Mouse (Mus musculus) thymus, adult 2 months (tissue): ENCODE data around the gene 2310030G06Rik. TPM values are rescaled to one million over a fixed set of nuclear protein-coding genes. Genes with fewer than 3 reads are reported as not detected.

Experiments
- DNase-seq: peaks from one replicate; pipeline ENCODE4 v3.0.0; 2021
- H3K27ac ChIP-seq: fragments of 200-500 bp; 2 replicates; pipeline ENCODE4 v1.5.1; 2012; ENCODE audit warnings: low read length, control low read depth; ENCODE audit not compliant: control insufficient read depth, insufficient read depth
- H3K27me3 ChIP-seq: fragments of 200-500 bp; 2 replicates; pipeline ENCODE4 v1.6.1; 2012; ENCODE audit warnings: mild to moderate bottlenecking, low read length, moderate library complexity, mixed read lengths; ENCODE audit not compliant: control insufficient read depth, insufficient read depth
- H3K36me3 ChIP-seq: fragments of 200-500 bp; 2 replicates; pipeline ENCODE4 v1.6.1; 2012; ENCODE audit warnings: mild to moderate bottlenecking, low read length, moderate library complexity; ENCODE audit not compliant: control insufficient read depth, insufficient read depth
- H3K4me1 ChIP-seq: fragments of 200-500 bp; replicated peaks from 2 replicates; pipeline ENCODE4 v1.6.1; 2012; ENCODE audit warnings: low read length; ENCODE audit not compliant: control insufficient read depth, insufficient read depth
- H3K4me3 ChIP-seq: fragments of 200-500 bp; 2 replicates; pipeline ENCODE4 v1.5.1; 2012; ENCODE audit warnings: mild to moderate bottlenecking, low read length, control low read depth, moderate library complexity; ENCODE audit not compliant: control insufficient read depth, insufficient read depth
- CTCF ChIP-seq: fragments of 200-500 bp; IDR thresholded peaks from 2 replicates; pipeline ENCODE4 v1.5.1; 2012; ENCODE audit warnings: mild to moderate bottlenecking, control low read depth, low read length, moderate library complexity, borderline replicate concordance; ENCODE audit not compliant: control insufficient read depth, poor library complexity, insufficient read depth; ENCODE audit errors: extremely low read depth
- POLR2A ChIP-seq: fragments of 200-500 bp; IDR thresholded peaks from 2 replicates; pipeline ENCODE4 v1.6.1; 2012; ENCODE audit warnings: mild to moderate bottlenecking, low read length, control low read depth, moderate library complexity; ENCODE audit not compliant: control insufficient read depth, poor library complexity, insufficient read depth; ENCODE audit errors: extremely low read depth
- WGBS: fragments of 180-500 bp; shearing (Covaris S2); methylation state at CpG from one replicate; pipeline ENCODE4 v1.1.7; 2018; 5-methylcytosine and 5-hydroxymethylcytosine counted together
- polyA plus RNA-seq: library from polyadenylated mRNA; depleted of rRNA; stranded (reverse); fragments of >200 nt; gene quantifications from 2 replicates; pipeline ENCODE4 v1.2.3, GENCODE M21; 2012; rRNA removed

Gene 2310030G06Rik
- polyA plus RNA-seq = 1.6 and 3.6 TPM in 2 replicates

DNA sequence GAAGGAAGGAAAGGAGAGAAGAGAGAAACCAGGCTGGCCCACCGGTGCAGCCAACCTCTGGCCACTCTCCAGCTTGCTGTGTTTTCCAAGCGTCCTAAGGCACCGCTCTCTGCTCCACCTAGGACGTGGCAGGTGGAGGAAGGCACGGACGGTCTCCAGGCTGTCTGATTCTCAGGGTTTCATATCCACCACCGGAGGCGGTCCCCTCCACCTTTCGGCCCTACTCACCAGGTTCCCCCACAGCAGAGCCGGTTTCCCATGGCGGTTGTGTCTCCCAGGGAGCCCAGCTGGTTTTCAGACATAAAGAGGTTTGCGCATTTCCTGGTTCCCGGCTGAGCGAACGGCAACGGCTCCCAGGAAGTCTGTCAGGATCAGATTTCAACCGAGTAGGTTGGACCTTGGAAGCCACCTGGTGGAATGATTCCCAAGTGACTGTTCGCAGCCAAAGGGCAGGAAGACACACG is at the start of gene 2310030G06Rik:
Gene 2310030G06Rik (minus strand): TSS at position 323 of the 464 bp plus-strand sequence.
- Histone ChIP-seq H3K27ac (no peak within 1 kb of the TSS), H3K4me3 (no peak within 1 kb of the TSS), H3K4me1 (peaks cover 2% of the 10 kb centered on the region; the same call in 1 of the 2 replicates), H3K27me3 (no peaks in the 10 kb centered on the region), H3K36me3 (no peaks in the 10 kb centered on the region)
- 24% methylated on average over 19 of the region's 19 CpGs for WGBS
- DNase-seq = no peak
- TF ChIP-seq POLR2A = no peak
- no peak for TF ChIP-seq CTCF

DNA sequence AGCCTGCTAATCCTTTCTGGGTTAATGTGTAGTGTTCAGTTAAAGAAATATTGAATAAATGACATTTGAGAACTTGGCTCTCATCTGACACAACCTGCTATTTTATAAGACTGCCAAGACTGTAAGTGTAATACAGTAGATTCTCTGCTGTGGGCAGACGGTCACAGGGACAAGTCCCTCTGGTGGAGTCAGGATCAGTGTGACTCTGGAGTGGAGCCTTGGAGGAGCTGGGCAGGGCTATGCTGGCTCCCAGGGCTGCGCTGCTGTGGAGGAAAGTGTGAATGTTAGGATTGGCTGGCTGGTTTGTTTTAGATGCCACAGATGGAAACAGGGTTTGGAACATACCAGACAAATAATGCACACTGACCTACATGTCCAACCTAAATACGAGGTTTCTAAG is 48.9 kb upstream of the 2310030G06Rik start:
- no peak for TF ChIP-seq POLR2A
- no peak for TF ChIP-seq CTCF
- Histone ChIP-seq H3K4me3 (no peak overlapping the region), H3K27ac (no peak overlapping the region), H3K4me1 (no peaks in the 10 kb centered on the region), H3K36me3 (no peaks in the 10 kb centered on the region), H3K27me3 (no peaks in the 10 kb centered on the region)
- 95% methylated on average over 3 of the region's 3 CpGs for WGBS
- no peak for DNase-seq

GRCm38 (mm10) chr9:50782155-50782554 is 35.8 kb upstream of the 2310030G06Rik start:
- no peak for TF ChIP-seq POLR2A
- TF ChIP-seq CTCF = peak; percentile 26; the same call in 1 of the 2 replicates
- Histone ChIP-seq H3K27me3 (no peaks in the 10 kb centered on the region), H3K36me3 (no peaks in the 10 kb centered on the region; the same call in 1 of the 2 replicates), H3K27ac (no peak overlapping the region), H3K4me3 (no peak overlapping the region), H3K4me1 (no peaks in the 10 kb centered on the region)
- 65% methylated on average over 2 of the region's 2 CpGs for WGBS
- DNase-seq = peak; percentile 68

GRCm38 (mm10) chr9:50776162-50776760 is 29.9 kb upstream of the 2310030G06Rik start:
- Histone ChIP-seq H3K36me3 (no peaks in the 10 kb centered on the region; the same call in 1 of the 2 replicates), H3K27me3 (no peaks in the 10 kb centered on the region), H3K4me3 (no peak overlapping the region), H3K27ac (no peak overlapping the region), H3K4me1 (0 out of 2 replicates have a peak, but pooled peaks cover 2% of the 10 kb centered on the region)
- DNase-seq = no peak
- WGBS = 75% methylated on average over 11 of the region's 11 CpGs
- TF ChIP-seq POLR2A (no peak), CTCF (no peak)

GRCm38 (mm10) chr9:50775662-50776126 is 29.4 kb upstream of the 2310030G06Rik start:
- no peaks in the 10 kb centered on the region for H3K27me3 ChIP-seq
- no peak overlapping the region for H3K27ac ChIP-seq
- DNase-seq = no peak
- TF ChIP-seq POLR2A (no peak), CTCF (no peak)
- 0 out of 2 replicates have a peak, but pooled peaks cover 2% of the 10 kb centered on the region for H3K4me1 ChIP-seq
- under 1% methylated on average over 30 of the region's 30 CpGs for WGBS
- H3K4me3 ChIP-seq = peak overlapping the region; percentile 91
- H3K36me3 ChIP-seq = no peaks in the 10 kb centered on the region; the same call in 1 of the 2 replicates

DNA sequence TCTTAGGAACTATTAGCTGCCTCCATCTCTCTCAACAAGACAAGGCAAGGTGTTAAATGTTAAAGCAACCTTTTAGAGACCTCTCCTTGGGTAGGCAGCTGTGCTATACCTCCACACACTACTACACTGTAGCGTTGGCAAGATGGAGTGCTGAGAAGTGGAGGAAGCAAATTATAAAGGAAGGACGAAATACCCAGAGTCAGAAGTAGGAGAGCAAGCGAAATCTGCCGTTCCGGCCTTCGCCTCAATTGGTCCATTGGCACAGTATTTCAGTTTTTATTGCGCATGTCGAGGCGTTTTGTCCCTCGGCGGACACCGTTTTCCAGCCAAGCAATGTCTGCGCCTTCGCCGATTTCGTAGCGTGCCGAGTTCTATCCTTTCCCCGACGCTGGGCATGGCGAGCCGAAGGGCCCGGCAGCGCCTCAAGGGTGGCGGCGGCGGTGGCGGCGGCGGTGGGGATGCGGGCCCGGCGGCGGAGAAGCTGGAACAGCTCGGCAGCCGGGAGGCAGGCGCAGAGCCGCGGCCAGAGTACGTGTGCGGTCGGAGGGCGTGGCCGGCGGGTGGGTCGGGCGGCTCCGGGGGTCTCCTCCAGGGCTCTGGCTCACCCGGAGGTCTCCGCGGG is 28.8 kb upstream of the 2310030G06Rik start, which contains the start of the genes Alg9 and 1110032A03Rik:
Gene Alg9 (plus strand): TSS at position 29 of the 622 bp plus-strand sequence.
Gene 1110032A03Rik (minus strand): TSS at position 530 of the 622 bp plus-strand sequence.
- TF ChIP-seq POLR2A = peak; percentile 35; the same call in 1 of the 2 replicates
- TF ChIP-seq CTCF = no peak
- peak within 1 kb of the TSS; percentile 91 for H3K4me3 ChIP-seq
- 0 out of 2 replicates have a peak, but pooled peaks cover 2% of the 10 kb centered on the region for H3K4me1 ChIP-seq
- H3K27ac ChIP-seq = peak within 1 kb of the TSS; percentile 0; the same call in 1 of the 2 replicates
- under 1% methylated on average over 51 of the region's 51 CpGs for WGBS
- peak; percentile 90 for DNase-seq
- H3K27me3 ChIP-seq = no peaks in the 10 kb centered on the region
- H3K36me3 ChIP-seq = no peaks in the 10 kb centered on the region
